Mouse (Mus musculus) cortical plate, adult 2 months (tissue): ENCODE measurements at regions not wholly inside any gene's neighbourhood (a gene's known extent, or its start where the extent isn't known, plus 50 kb on each side); places are given as distances from the start of the nearest gene placed in this dataset.
A peak's percentile ranks its signal among the peaks of the same experiment; 100 is the strongest.

Experiments
- CTCF ChIP-seq: fragments of 200-500 bp; IDR thresholded peaks from 2 replicates; pipeline ENCODE4 v1.5.1; 2011; ENCODE audit warnings: mild to moderate bottlenecking, control low read depth, low read length; ENCODE audit not compliant: insufficient read depth; ENCODE audit errors: extremely low read depth
- POLR2A ChIP-seq: fragments of 200-500 bp; IDR thresholded peaks from 2 replicates; pipeline ENCODE4 v1.6.1; 2011; ENCODE audit warnings: mild to moderate bottlenecking, low read length, control low read depth; ENCODE audit not compliant: insufficient read depth; ENCODE audit errors: extremely low read depth

GRCm38 (mm10) chr12:71498246-71499029 lies 188.8 kb downstream of the Dact1 start:
- TF ChIP-seq CTCF (peak; percentile 20; the same call in 1 of the 2 replicates), POLR2A (no peak)
